Mouse (Mus musculus) heart, embryonic 13.5 days (tissue): Measurements from ENCODE around the gene Sdk1. TPM values are rescaled to one million over a fixed set of nuclear protein-coding genes. Genes with fewer than 3 reads are reported as not detected.

Experiments
- ATAC-seq: fragments of 200-750 bp; cut with Nextera tagmentation; 2 replicates; pipeline ENCODE4 v1.8.0; 2017; ENCODE audit warnings: moderate TSS enrichment; ENCODE audit not compliant: insufficient number of reproducible peaks, low FRiP score, low TSS enrichment; ENCODE audit errors: extremely low read depth
- H3K27ac ChIP-seq: fragments of 300-500 bp; sonication (generic); replicated peaks from 2 replicates; pipeline ENCODE4 v1.5.1; 2015; ENCODE audit warnings: moderate library complexity, mild to moderate bottlenecking, inconsistent platforms
- H3K27me3 ChIP-seq: fragments of 300-500 bp; sonication (generic); replicated peaks from 2 replicates; pipeline ENCODE4 v1.6.1; 2015; ENCODE audit warnings: mild to moderate bottlenecking, inconsistent platforms
- H3K36me3 ChIP-seq: fragments of 300-500 bp; sonication (generic); 2 replicates; pipeline ENCODE4 v1.6.1; 2015; ENCODE audit warnings: mild to moderate bottlenecking, inconsistent platforms
- H3K4me1 ChIP-seq: fragments of 300-500 bp; sonication (generic); 2 replicates; pipeline ENCODE4 v1.6.1; 2015; ENCODE audit warnings: inconsistent platforms
- H3K4me2 ChIP-seq: fragments of 300-500 bp; sonication (generic); 2 replicates; pipeline ENCODE4 v1.6.1; 2015; ENCODE audit warnings: inconsistent platforms, mild to moderate bottlenecking, moderate library complexity
- H3K4me3 ChIP-seq: fragments of 300-500 bp; sonication (generic); 2 replicates; pipeline ENCODE4 v1.5.1; 2015; ENCODE audit warnings: moderate library complexity, mild to moderate bottlenecking, inconsistent platforms
- H3K9ac ChIP-seq: fragments of 300-500 bp; sonication (generic); 2 replicates; pipeline ENCODE4 v1.6.1; 2015; ENCODE audit warnings: inconsistent platforms, mild to moderate bottlenecking, moderate library complexity
- H3K9me3 ChIP-seq: fragments of 300-500 bp; sonication (generic); 2 replicates; pipeline ENCODE4 v1.6.1; 2016; ENCODE audit warnings: inconsistent platforms
- WGBS: fragments of 180-500 bp; shearing (Covaris S2); methylation state at CpG from one replicate; pipeline ENCODE4 v1.1.7; 2015; ENCODE audit warnings: mixed read lengths; 5-methylcytosine and 5-hydroxymethylcytosine counted together
- polyA plus RNA-seq: library from polyadenylated mRNA; unstranded; fragments of >200 nt; fragmentation: Nextera tagmentation; extraction: Ambion mirVana; gene quantifications from 2 replicates; pipeline ENCODE4 v1.2.1, GENCODE M21; 2015

Gene Sdk1
- polyA plus RNA-seq, 1 experiment from 2014 or later: 1.6 TPM

GRCm38 (mm10) chr5:142188765-142189164 lies 947.5 kb downstream of the Sdk1 start:
- 0 out of 2 replicates have a peak, but pooled peaks cover 2% of the 10 kb centered on the region for H3K4me1 ChIP-seq
- no peak overlapping the region for H3K4me2 ChIP-seq
- H3K27me3 ChIP-seq: no peaks in the 10 kb centered on the region
- no peak for ATAC-seq
- H3K36me3 ChIP-seq: peaks cover 26% of the 10 kb centered on the region
- 67% methylated on average over 5 of the region's 5 CpGs for whole genome bisulfite sequencing
- no peaks in the 10 kb centered on the region for H3K9me3 ChIP-seq
- no peak overlapping the region for H3K9ac ChIP-seq
- no peak overlapping the region for H3K4me3 ChIP-seq
- H3K27ac ChIP-seq: no peak overlapping the region

- no peak for ATAC-seq
- H3K4me1 ChIP-seq: no peaks in the 10 kb centered on the region
- no peak overlapping the region for H3K4me2 ChIP-seq
- peaks cover 4% of the 10 kb centered on the region; the same call in 1 of the 2 replicates for H3K9me3 ChIP-seq
- no peak overlapping the region for H3K9ac ChIP-seq
- no peak overlapping the region for H3K27ac ChIP-seq
- H3K27me3 ChIP-seq: no peaks in the 10 kb centered on the region
- no peaks in the 10 kb centered on the region for H3K36me3 ChIP-seq
- H3K4me3 ChIP-seq: no peak overlapping the region
Measured at GRCm38 (mm10) chr5:142209911-142210310, 968.6 kb downstream of the Sdk1 start.

GRCm38 (mm10) chr5:142212252-142212651 lies 971.0 kb downstream of the Sdk1 start:
- Histone ChIP-seq H3K27ac (no peak overlapping the region), H3K9ac (no peak overlapping the region), H3K4me2 (no peak overlapping the region), H3K36me3 (no peaks in the 10 kb centered on the region), H3K4me3 (no peak overlapping the region), H3K4me1 (peaks cover 5% of the 10 kb centered on the region; the same call in 1 of the 2 replicates), H3K9me3 (peaks cover 4% of the 10 kb centered on the region; the same call in 1 of the 2 replicates), H3K27me3 (no peaks in the 10 kb centered on the region)
- no peak for ATAC-seq
- 60% methylated on average over 11 of the region's 11 CpGs for WGBS

- H3K4me2 ChIP-seq: no peak overlapping the region
- no peak overlapping the region for H3K4me3 ChIP-seq
- peaks cover 5% of the 10 kb centered on the region; the same call in 1 of the 2 replicates for H3K4me1 ChIP-seq
- no peak for ATAC-seq
- H3K9me3 ChIP-seq: peaks cover 8% of the 10 kb centered on the region; the same call in 1 of the 2 replicates
- 72% methylated on average over 5 of the region's 5 CpGs for WGBS
- H3K36me3 ChIP-seq: no peaks in the 10 kb centered on the region
- H3K9ac ChIP-seq: no peak overlapping the region
- no peaks in the 10 kb centered on the region for H3K27me3 ChIP-seq
- H3K27ac ChIP-seq: no peak overlapping the region
Measured at GRCm38 (mm10) chr5:142215981-142216380, 974.7 kb downstream of the Sdk1 start.

- Histone ChIP-seq H3K9me3 (peaks cover 11% of the 10 kb centered on the region; the same call in 1 of the 2 replicates), H3K4me1 (peaks cover 5% of the 10 kb centered on the region; the same call in 1 of the 2 replicates), H3K27me3 (no peaks in the 10 kb centered on the region), H3K27ac (no peak overlapping the region), H3K4me3 (no peak overlapping the region), H3K4me2 (no peak overlapping the region), H3K9ac (no peak overlapping the region), H3K36me3 (no peaks in the 10 kb centered on the region)
- 87% methylated on average over 12 of the region's 12 CpGs for WGBS
- no peak for ATAC-seq
Measured at GRCm38 (mm10) chr5:142220851-142221503, 979.7 kb downstream of the Sdk1 start.

GRCm38 (mm10) chr5:142228957-142229810 lies 987.9 kb downstream of the Sdk1 start:
- Histone ChIP-seq H3K9ac (no peak overlapping the region), H3K36me3 (no peaks in the 10 kb centered on the region)
- WGBS: 77% methylated on average over 18 of the region's 18 CpGs

GRCm38 (mm10) chr5:142229811-142230205 lies 988.5 kb downstream of the Sdk1 start:
- Histone ChIP-seq H3K4me1 (no peaks in the 10 kb centered on the region), H3K27me3 (no peaks in the 10 kb centered on the region), H3K9me3 (peaks cover 9% of the 10 kb centered on the region; the same call in 1 of the 2 replicates), H3K36me3 (no peaks in the 10 kb centered on the region), H3K9ac (no peak overlapping the region), H3K4me2 (no peak overlapping the region), H3K4me3 (no peak overlapping the region), H3K27ac (no peak overlapping the region)
- ATAC-seq: no peak
- WGBS: 80% methylated on average over 8 of the region's 8 CpGs

More at GRCm38 (mm10) chr5:142228957-142229810, 987.9 kb downstream of the Sdk1 start:
- Histone ChIP-seq H3K27ac (no peak overlapping the region), H3K27me3 (no peaks in the 10 kb centered on the region), H3K4me3 (no peak overlapping the region), H3K4me1 (no peaks in the 10 kb centered on the region), H3K4me2 (no peak overlapping the region), H3K9me3 (peaks cover 9% of the 10 kb centered on the region; the same call in 1 of the 2 replicates)
- no peak for ATAC-seq

- H3K9ac ChIP-seq: no peak overlapping the region
- H3K9me3 ChIP-seq: 0 out of 2 replicates have a peak, but pooled peaks cover 4% of the 10 kb centered on the region
- H3K4me3 ChIP-seq: no peak overlapping the region
- no peaks in the 10 kb centered on the region for H3K27me3 ChIP-seq
- no peaks in the 10 kb centered on the region for H3K4me1 ChIP-seq
- no peak overlapping the region for H3K27ac ChIP-seq
- ATAC-seq: no peak
- H3K36me3 ChIP-seq: no peaks in the 10 kb centered on the region
- 80% methylated on average over 6 of the region's 6 CpGs for WGBS
- H3K4me2 ChIP-seq: no peak overlapping the region
Measured at GRCm38 (mm10) chr5:142240288-142240687, 999.0 kb downstream of the Sdk1 start.

- Histone ChIP-seq H3K4me2 (no peak overlapping the region), H3K27ac (no peak overlapping the region), H3K36me3 (no peaks in the 10 kb centered on the region), H3K9ac (no peak overlapping the region), H3K4me1 (no peaks in the 10 kb centered on the region), H3K4me3 (no peak overlapping the region), H3K27me3 (no peaks in the 10 kb centered on the region), H3K9me3 (peaks cover 21% of the 10 kb centered on the region; the same call in 1 of the 2 replicates)
- 37% methylated on average over 3 of the region's 3 CpGs for WGBS
- ATAC-seq: no peak
Measured at GRCm38 (mm10) chr5:142242597-142242996, 1001.3 kb downstream of the Sdk1 start.

- Histone ChIP-seq H3K36me3 (no peaks in the 10 kb centered on the region), H3K27ac (no peak overlapping the region), H3K4me3 (no peak overlapping the region), H3K9ac (no peak overlapping the region), H3K27me3 (no peaks in the 10 kb centered on the region), H3K4me1 (no peaks in the 10 kb centered on the region), H3K4me2 (no peak overlapping the region), H3K9me3 (peaks cover 26% of the 10 kb centered on the region; the same call in 1 of the 2 replicates)
- 87% methylated on average over 2 of the region's 2 CpGs for WGBS
- ATAC-seq: no peak
Measured at GRCm38 (mm10) chr5:142243069-142243468, 1001.8 kb downstream of the Sdk1 start.

GRCm38 (mm10) chr5:142256231-142256630 lies 1014.9 kb downstream of the Sdk1 start:
- 80% methylated on average over 6 of the region's 6 CpGs for WGBS
- ATAC-seq: no peak

More at GRCm38 (mm10) chr5:142256231-142256630, 1014.9 kb downstream of the Sdk1 start:
- no peaks in the 10 kb centered on the region for H3K9me3 ChIP-seq
- no peaks in the 10 kb centered on the region for H3K27me3 ChIP-seq
- no peak overlapping the region for H3K4me3 ChIP-seq
- no peaks in the 10 kb centered on the region for H3K4me1 ChIP-seq
- H3K4me2 ChIP-seq: no peak overlapping the region
- no peak overlapping the region for H3K9ac ChIP-seq
- no peaks in the 10 kb centered on the region for H3K36me3 ChIP-seq
- no peak overlapping the region for H3K27ac ChIP-seq
